Mouse (Mus musculus): ENCODE results near the gene Olfr1380.
"Not testable (repeated sequence)": the region's sequence is repeated elsewhere in the genome, so short reads cannot be mapped to it uniquely, and the experiment has no call there.

Gene Olfr1380

GRCm38 (mm10) chr11:49556578-49556977 lies at the start of gene Olfr1380:
TSS of gene Olfr1380 (plus strand) at chr11:49556878.
- DNase-seq = not testable (repeated sequence)

- DNase-seq = no peak
Observed at GRCm38 (mm10) chr11:49518086-49518485, 38.6 kb upstream of the Olfr1380 start.

GRCm38 (mm10) chr11:49519348-49519747 lies 37.3 kb upstream of the Olfr1380 start, which contains the start of gene Olfr1383:
TSS of gene Olfr1383 (plus strand) at chr11:49519648.
- no peak for DNase-seq

GRCm38 (mm10) chr11:49527947-49528346 lies 28.7 kb upstream of the Olfr1380 start, which contains the start of gene Olfr1382:
TSS of gene Olfr1382 (plus strand) at chr11:49528247.
- DNase-seq = no peak

GRCm38 (mm10) chr11:49532761-49533160 lies 23.9 kb upstream of the Olfr1380 start:
- no peak for DNase-seq

GRCm38 (mm10) chr11:49536631-49537030 lies 20.0 kb upstream of the Olfr1380 start:
- not testable (repeated sequence) for DNase-seq

- not testable (repeated sequence) for DNase-seq
Observed at GRCm38 (mm10) chr11:49543149-49543548, 13.5 kb upstream of the Olfr1380 start, which contains the start of gene Olfr1381. TSS of gene Olfr1381 (plus strand) at chr11:49543449.

GRCm38 (mm10) chr11:49554033-49554432 lies 2.6 kb upstream of the Olfr1380 start:
- not testable (repeated sequence) for DNase-seq

- DNase-seq = not testable (repeated sequence)
Observed at GRCm38 (mm10) chr11:49575054-49575453, 18.4 kb downstream of the Olfr1380 start.

GRCm38 (mm10) chr11:49580452-49580851 lies 23.8 kb downstream of the Olfr1380 start:
- not testable (repeated sequence) for DNase-seq

- DNase-seq = no peak
Observed at GRCm38 (mm10) chr11:49590213-49590612, 33.5 kb downstream of the Olfr1380 start.

- DNase-seq = not testable (repeated sequence)
Observed at GRCm38 (mm10) chr11:49597149-49597548, 40.5 kb downstream of the Olfr1380 start.

- not testable (repeated sequence) for DNase-seq
Observed at GRCm38 (mm10) chr11:49608306-49608705, 51.6 kb downstream of the Olfr1380 start.

GRCm38 (mm10) chr11:49608938-49609867 lies 52.5 kb downstream of the Olfr1380 start, which contains the start of gene Flt4:
TSS of gene Flt4 (plus strand) at chr11:49609263.
- DNase-seq = not testable (repeated sequence)

- DNase-seq = not testable (repeated sequence)
Observed at GRCm38 (mm10) chr11:49609868-49610824, 53.5 kb downstream of the Olfr1380 start.

GRCm38 (mm10) chr11:49611349-49611748 lies 54.7 kb downstream of the Olfr1380 start:
- DNase-seq = not testable (repeated sequence)

- no peak for DNase-seq
Observed at GRCm38 (mm10) chr11:49612154-49612553, 55.5 kb downstream of the Olfr1380 start.

- no peak for DNase-seq
Observed at GRCm38 (mm10) chr11:49613349-49613748, 56.7 kb downstream of the Olfr1380 start.
